Mouse (Mus musculus) lung, postnatal 0 days (tissue): ENCODE results near the gene Cd3e.

Experiments used
- CTCF ChIP-seq: IDR thresholded peaks from 2 replicates; pipeline ENCODE4 v1.5.1; 2016; ENCODE audit warnings: antibody characterized with exemption, mild to moderate bottlenecking
- EP300 ChIP-seq: IDR thresholded peaks from 2 replicates; pipeline ENCODE4 v1.6.1; 2016; ENCODE audit warnings: antibody characterized with exemption, mild to moderate bottlenecking, control low read depth

DNA sequence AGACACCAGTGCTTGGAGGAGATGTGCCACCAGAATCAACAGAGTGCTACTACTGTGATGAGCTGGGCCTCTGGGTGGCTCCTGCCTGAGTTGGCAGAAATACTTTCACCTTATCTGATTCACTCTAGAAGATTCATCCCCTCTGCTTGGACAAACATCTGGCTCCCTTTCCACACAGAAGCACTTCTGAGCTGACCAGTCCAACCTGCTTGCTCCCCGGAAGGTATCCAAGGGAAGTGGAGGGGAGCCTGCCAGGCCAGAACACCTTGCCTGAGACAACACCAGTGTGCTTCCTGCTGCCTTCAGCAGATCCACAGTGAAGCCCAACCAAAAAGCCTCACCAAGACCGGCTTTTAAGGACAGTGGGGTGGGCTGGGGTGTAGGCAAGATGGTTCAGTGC is 14.8 kb upstream of the Cd3e start:
- TF ChIP-seq CTCF (no peak), EP300 (no peak)
